Mouse (Mus musculus) right cerebral cortex, adult 2 months (tissue): Measurements from ENCODE around the gene Irf4.

Source experiments
- DNase-seq, 2 experiments: peaks; one replicate each; pipeline ENCODE4 v3.0.0; 2021 to 2022; ENCODE audit warnings: low spot score in 2 of 2

Irf4 gene

GRCm38 (mm10) chr13:30801886-30802285 is 52.9 kb downstream of the Irf4 start:
- no peak for DNase-seq

- no peak for DNase-seq
Observed at GRCm38 (mm10) chr13:30802336-30802955, 53.4 kb downstream of the Irf4 start.

- no peak for DNase-seq
Observed at GRCm38 (mm10) chr13:30809240-30809639, 60.2 kb downstream of the Irf4 start.

- DNase-seq = no peak
Observed at GRCm38 (mm10) chr13:30813464-30813863, 64.4 kb downstream of the Irf4 start.

GRCm38 (mm10) chr13:30814256-30814655 is 65.2 kb downstream of the Irf4 start:
- no peak for DNase-seq
